Mouse (Mus musculus) activated CD4-positive, CD25-positive, alpha-beta regulatory T cell, adult 4 months (primary cell): ENCODE data around the gene Bcap31. TPM values are rescaled to one million over a fixed set of nuclear protein-coding genes. Genes with fewer than 3 reads are reported as not detected.

Source experiments
- polyA plus RNA-seq, 2 experiments: library from polyadenylated mRNA; unstranded; fragments of 100-300 nt; shearing (Covaris generic); gene quantifications; one replicate each; pipeline ENCODE4 v1.2.1; 2017

Gene Bcap31
- polyA plus RNA-seq, 2 experiments from 2014 or later: 270 to 336 TPM

Other genes starting within 250 kb of the Bcap31 start
- not detected for gene Bgn, start 232.6 kb downstream of the Bcap31 start, polyA plus RNA-seq
- not detected for gene Atp2b3, start 213.1 kb downstream of the Bcap31 start, polyA plus RNA-seq
- under 1 TPM in 1 of 2 experiments, not detected in 1; 0.23 TPM for gene Dusp9, start 76.8 kb downstream of the Bcap31 start, polyA plus RNA-seq
- 1 to 10 TPM in 1 of 2 experiments, not detected in 1; 1.8 TPM for gene Pnck, start 56.1 kb downstream of the Bcap31 start, polyA plus RNA-seq
- gene Slc6a8, start 43.0 kb downstream of the Bcap31 start, polyA plus RNA-seq: under 1 TPM; 0.36 to 0.61 TPM
- 10 to 100 TPM; 22.3 to 34.1 TPM for gene Abcd1, start 422 bp upstream of the Bcap31 start, polyA plus RNA-seq
- gene Plxnb3, start 40.9 kb upstream of the Bcap31 start, polyA plus RNA-seq: not detected
- 1 to 10 TPM in 1 of 2 experiments, not detected in 1; 1.7 TPM for gene Srpk3, start 58.2 kb upstream of the Bcap31 start, polyA plus RNA-seq
- gene Idh3g, start 70.7 kb upstream of the Bcap31 start, polyA plus RNA-seq: 100 to 1,000 TPM; 167 to 173 TPM
- 100 to 1,000 TPM; 233 to 244 TPM for gene Ssr4, start 70.9 kb upstream of the Bcap31 start, polyA plus RNA-seq
- under 1 TPM; 0.11 to 0.13 TPM for gene Pdzd4, start 108.8 kb upstream of the Bcap31 start, polyA plus RNA-seq
- 1 to 10 TPM; 1.8 to 2.7 TPM for gene Avpr2, start 175.9 kb upstream of the Bcap31 start, polyA plus RNA-seq
- gene L1cam, start 179.9 kb upstream of the Bcap31 start, polyA plus RNA-seq: 1 to 10 TPM; 8.8 to 9.8 TPM
- 100 to 1,000 TPM; 116 to 144 TPM for gene Arhgap4, start 205.7 kb upstream of the Bcap31 start, polyA plus RNA-seq
- 100 to 1,000 TPM; 185 to 192 TPM for gene Naa10, start 205.8 kb upstream of the Bcap31 start, polyA plus RNA-seq
- 1 to 10 TPM; 5.2 to 5.8 TPM for gene Renbp, start 214.7 kb upstream of the Bcap31 start, polyA plus RNA-seq